Mouse (Mus musculus): ENCODE data around the gene Gm732. TPM values are rescaled to one million over a fixed set of nuclear protein-coding genes. Genes with fewer than 3 reads are reported as not detected.

Gene Gm732
- polyA plus RNA-seq (2015; fragmentation: Nextera tagmentation; extraction: Ambion mirVana): not detected in 2 replicates

- H3K27me3 ChIP-seq (ENCODE audit: control insufficient read depth, insufficient read depth, low read depth, low read length): no peaks in the 10 kb centered on the region
- 46% methylated on average over 1 of the region's 1 CpGs for WGBS (ENCODE audit: insufficient replicate concordance)
- H3K4me1 ChIP-seq (ENCODE audit: control insufficient read depth, low read depth, low read length): no peaks in the 10 kb centered on the region
- no peak within 1 kb of the TSS for H3K4me3 ChIP-seq (ENCODE audit: low read depth, low read length)
- no peak for ATAC-seq (ENCODE audit: low read depth)
- H3K27ac ChIP-seq (ENCODE audit: low read length): no peak within 1 kb of the TSS
- H3K9me3 ChIP-seq (replicated peaks; ENCODE audit: control insufficient read depth, low read length): no peaks in the 10 kb centered on the region
- H3K4me2 ChIP-seq (ENCODE audit: low read depth, low read length): no peak within 1 kb of the TSS
- no peaks in the 10 kb centered on the region for H3K36me3 ChIP-seq (ENCODE audit: control insufficient read depth, insufficient read depth)
- H3K9ac ChIP-seq (ENCODE audit: low read depth, low read length): no peak within 1 kb of the TSS
Measured at GRCm38 (mm10) chrX:107948365-107948764, at the start of gene Gm732. Gene Gm732 (minus strand): TSS chrX:107948465.

Other genes starting within 250 kb of the Gm732 start
- gene Tent5d, start 155.9 kb downstream of the Gm732 start, polyA plus RNA-seq (2015; fragmentation: Nextera tagmentation; extraction: Ambion mirVana): not detected in 2 replicates
- 8.0 and 9.1 TPM in 2 replicates for gene 2610002M06Rik, start 132.1 kb downstream of the Gm732 start, polyA plus RNA-seq (2015; fragmentation: Nextera tagmentation; extraction: Ambion mirVana)

Data from liver, embryonic 16.5 days (tissue).